10 mouse cellular contexts compared by ENCODE assay signal in genomic region chr11:53182858-53183257, GRCm38 (mm10).
DNase-seq lines count a peak whose midpoint lies in the region; ATAC-seq and TF ChIP-seq lines count a peak whose summit lies in the region.
"Had no signal": no experiment of that assay in that cellular context is flagged by ENCODE, and none has a peak within 500 bp of the region (broad histone marks: within the 10 kb centered on the region; RNA-seq: fewer than 3 reads in every experiment).

No protein-coding gene starts in this region.

- no peak for TF ChIP-seq CTCF in bone marrow, adult 2 months (IDR thresholded peaks at IDR 0.05; ENCODE audit: control insufficient read depth, insufficient read depth, low read length)

- intact Hi-C loops in heart, postnatal 10 days (cut with DNase I) = no loop called here

- H3K36me3 ChIP-seq in hindbrain, embryonic 13.5 days = no peaks in the 10 kb centered on the region
- no peaks in the 10 kb centered on the region for H3K36me3 ChIP-seq in hindbrain, embryonic 12.5 days
- H3K36me3 ChIP-seq in kidney, embryonic 15.5 days = no peaks in the 10 kb centered on the region
- no peaks in the 10 kb centered on the region for H3K36me3 ChIP-seq in forebrain, embryonic 13.5 days (ENCODE audit: poor library complexity, severe bottlenecking)
- H3K36me3 ChIP-seq: G1E; limb, embryonic 12.5 days had no signal

- ATAC-seq in hindbrain, embryonic 13.5 days (ENCODE audit: low FRiP score) = no peak
- ATAC-seq in hindbrain, embryonic 12.5 days (ENCODE audit: low FRiP score) = no peak
- ATAC-seq in inflammation-experienced regulatory T-cells, adult 6 months = no peak
- ATAC-seq in kidney, embryonic 15.5 days (replicated peaks; ENCODE audit: low FRiP score) = no peak
- ATAC-seq in forebrain, embryonic 13.5 days = no peak

- no peak overlapping the region for H3K4me3 ChIP-seq in hindbrain, embryonic 13.5 days
- no peak overlapping the region for H3K4me3 ChIP-seq in hindbrain, embryonic 12.5 days
- no peak overlapping the region for H3K4me3 ChIP-seq in bone marrow, adult 2 months (replicated peaks; ENCODE audit: control insufficient read depth, low read depth, low read length)
- no peak overlapping the region for H3K4me3 ChIP-seq in kidney, embryonic 15.5 days (replicated peaks)
- no peak overlapping the region for H3K4me3 ChIP-seq in forebrain, embryonic 13.5 days
- H3K4me3 ChIP-seq: limb, embryonic 12.5 days had no signal

- TF ChIP-seq POLR2A in bone marrow, adult 2 months (IDR thresholded peaks at IDR 0.05; ENCODE audit: borderline replicate concordance, control insufficient read depth, low read depth, low read length) = no peak

- DNase-seq in heart, postnatal 10 days = peak; percentile 47 to 61
- peak; percentile 40 for DNase-seq in lung, postnatal 14 days

- H3K9ac ChIP-seq in hindbrain, embryonic 13.5 days = no peak overlapping the region
- H3K9ac ChIP-seq in hindbrain, embryonic 12.5 days = no peak overlapping the region
- H3K9ac ChIP-seq in kidney, embryonic 15.5 days = no peak overlapping the region
- no peak overlapping the region for H3K9ac ChIP-seq in forebrain, embryonic 13.5 days
- H3K9ac ChIP-seq: limb, embryonic 12.5 days had no signal

- H3K9me3 ChIP-seq in hindbrain, embryonic 13.5 days = no peaks in the 10 kb centered on the region
- no peaks in the 10 kb centered on the region for H3K9me3 ChIP-seq in hindbrain, embryonic 12.5 days (replicated peaks)
- H3K9me3 ChIP-seq in kidney, embryonic 15.5 days (replicated peaks) = no peaks in the 10 kb centered on the region
- no peaks in the 10 kb centered on the region for H3K9me3 ChIP-seq in forebrain, embryonic 13.5 days (replicated peaks)
- H3K9me3 ChIP-seq: G1E; limb, embryonic 12.5 days had no signal

- H3K4me1 ChIP-seq in hindbrain, embryonic 13.5 days (replicated peaks) = peaks cover 16% of the 10 kb centered on the region
- peaks cover 7% of the 10 kb centered on the region; the same call in 1 of the 2 replicates for H3K4me1 ChIP-seq in hindbrain, embryonic 12.5 days
- H3K4me1 ChIP-seq in bone marrow, adult 2 months (ENCODE audit: control insufficient read depth, insufficient read depth, low read length) = peaks cover 8% of the 10 kb centered on the region
- peaks cover 7% of the 10 kb centered on the region; the same call in 1 of the 2 replicates for H3K4me1 ChIP-seq in kidney, embryonic 15.5 days
- H3K4me1 ChIP-seq in forebrain, embryonic 13.5 days = peaks cover 5% of the 10 kb centered on the region; the same call in 1 of the 2 replicates

- peak overlapping the region; percentile 40; the same call in 1 of the 2 replicates for H3K27ac ChIP-seq in hindbrain, embryonic 13.5 days
- no peak overlapping the region; the same call in 1 of the 2 replicates for H3K27ac ChIP-seq in hindbrain, embryonic 12.5 days
- peak overlapping the region; percentile 72 for H3K27ac ChIP-seq in bone marrow, adult 2 months (ENCODE audit: control insufficient read depth, insufficient read depth, low read depth, low read length, poor library complexity)
- no peak overlapping the region for H3K27ac ChIP-seq in kidney, embryonic 15.5 days
- H3K27ac ChIP-seq in forebrain, embryonic 13.5 days = no peak overlapping the region
- H3K27ac ChIP-seq: limb, embryonic 12.5 days had no signal

- no peaks in the 10 kb centered on the region for H3K27me3 ChIP-seq in hindbrain, embryonic 13.5 days
- no peaks in the 10 kb centered on the region for H3K27me3 ChIP-seq in hindbrain, embryonic 12.5 days
- no peaks in the 10 kb centered on the region for H3K27me3 ChIP-seq in kidney, embryonic 15.5 days
- no peaks in the 10 kb centered on the region for H3K27me3 ChIP-seq in forebrain, embryonic 13.5 days
- H3K27me3 ChIP-seq: limb, embryonic 12.5 days had no signal

- WGBS in hindbrain, embryonic 13.5 days = 43% methylated on average over 4 of the region's 4 CpGs
- WGBS in hindbrain, embryonic 12.5 days = 35% methylated on average over 4 of the region's 4 CpGs
- WGBS in bone marrow, adult 2 months = 28% methylated on average over 4 of the region's 4 CpGs
- 44% methylated on average over 4 of the region's 4 CpGs for WGBS in kidney, embryonic 15.5 days
- WGBS in forebrain, embryonic 13.5 days = 61% methylated on average over 4 of the region's 4 CpGs

- H3K4me2 ChIP-seq in hindbrain, embryonic 13.5 days = no peak overlapping the region
- no peak overlapping the region for H3K4me2 ChIP-seq in hindbrain, embryonic 12.5 days (replicated peaks)
- no peak overlapping the region for H3K4me2 ChIP-seq in kidney, embryonic 15.5 days
- H3K4me2 ChIP-seq in forebrain, embryonic 13.5 days = no peak overlapping the region
- H3K4me2 ChIP-seq: limb, embryonic 12.5 days had no signal

Comparison
In these comparisons a context has a peak if more than half of its experiments do, and no peak if none do; other contexts are left out.
1. H3K27ac ChIP-seq: peak in hindbrain, embryonic 13.5 days (single experiment) and bone marrow, adult 2 months (single experiment); none in hindbrain, embryonic 12.5 days (single experiment), kidney, embryonic 15.5 days (single experiment) and forebrain, embryonic 13.5 days (single experiment).